Mouse (Mus musculus): Measurements from ENCODE around the gene Phgdh.

The Phgdh gene

DNA sequence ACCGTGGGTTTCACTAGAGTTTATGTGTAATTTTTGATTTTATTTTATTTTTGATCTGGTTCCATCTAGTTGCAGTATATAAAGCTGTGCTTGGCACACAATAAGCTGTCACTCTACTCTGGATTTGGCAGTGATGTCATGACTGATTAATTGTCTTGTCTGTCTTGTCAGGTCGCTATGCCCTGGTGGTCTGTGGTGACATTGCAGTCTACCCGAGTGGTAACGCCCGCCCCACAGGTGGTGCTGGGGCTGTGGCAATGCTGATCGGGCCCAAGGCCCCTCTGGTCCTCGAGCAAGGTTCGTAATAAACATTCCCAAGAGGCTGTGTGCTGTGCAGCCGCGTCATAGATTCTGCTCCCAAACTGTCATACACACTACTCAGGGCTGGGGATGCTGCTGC lies 43.8 kb downstream of the Phgdh start:
- no peak for DNase-seq (ENCODE audit: low spot score)

DNA sequence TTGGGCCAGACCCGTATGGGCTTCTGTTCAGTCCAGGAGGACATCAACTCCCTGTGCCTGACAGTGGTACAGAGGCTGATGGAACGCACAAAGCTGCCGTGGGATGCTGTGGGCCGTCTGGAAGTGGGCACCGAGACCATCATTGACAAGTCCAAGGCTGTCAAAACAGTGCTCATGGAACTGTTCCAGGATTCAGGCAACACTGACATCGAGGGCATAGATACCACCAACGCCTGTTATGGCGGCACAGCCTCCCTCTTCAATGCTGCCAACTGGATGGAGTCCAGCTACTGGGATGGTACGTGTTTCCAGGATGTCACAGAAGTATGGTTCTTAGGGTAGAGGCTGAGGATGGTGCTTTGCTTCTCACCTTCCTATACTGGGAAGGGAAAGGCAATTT lies 48.7 kb downstream of the Phgdh start:
- no peak for DNase-seq (ENCODE audit: low spot score)

DNA sequence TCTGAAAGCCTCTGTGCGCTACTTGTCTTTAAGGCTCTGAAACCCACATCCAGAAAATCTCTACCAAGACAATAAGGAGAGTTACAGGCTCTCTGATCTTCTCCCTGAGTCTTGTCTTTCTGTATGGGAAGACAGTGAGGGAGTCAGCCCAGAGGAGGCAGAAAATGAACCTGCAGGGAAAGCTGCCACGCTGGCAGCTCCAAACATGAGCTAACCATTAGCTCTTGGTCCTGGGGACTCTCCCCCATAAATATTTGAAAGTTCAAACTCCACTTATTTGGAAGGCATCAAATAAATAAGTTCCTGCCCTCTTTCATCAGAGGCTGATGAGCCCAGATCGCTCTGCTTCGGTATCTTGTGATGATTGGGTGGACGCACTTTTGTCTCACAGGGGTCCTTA lies 56.6 kb downstream of the Phgdh start:
- DNase-seq (ENCODE audit: low spot score), result no peak

DNA sequence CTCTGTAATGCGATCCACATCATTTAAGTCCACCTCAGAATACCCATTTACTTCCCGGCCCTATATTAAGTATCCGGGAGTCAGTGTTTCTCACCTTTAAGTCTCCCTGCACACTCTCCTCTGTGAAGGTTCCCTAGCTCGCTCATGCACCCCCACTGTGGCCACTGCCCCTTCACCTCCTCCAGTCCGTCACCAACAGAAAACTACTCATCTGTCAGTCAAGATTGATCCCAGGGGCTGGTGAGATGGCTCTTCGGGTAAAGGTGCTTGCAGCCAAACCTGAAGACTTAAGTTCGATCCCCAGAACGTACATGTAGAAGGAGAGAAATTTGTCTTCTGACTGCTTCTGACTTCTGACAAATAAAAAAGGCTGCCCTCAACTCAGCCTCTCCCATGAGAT lies 57.4 kb downstream of the Phgdh start:
- DNase-seq (ENCODE audit: low spot score), result no peak

DNA sequence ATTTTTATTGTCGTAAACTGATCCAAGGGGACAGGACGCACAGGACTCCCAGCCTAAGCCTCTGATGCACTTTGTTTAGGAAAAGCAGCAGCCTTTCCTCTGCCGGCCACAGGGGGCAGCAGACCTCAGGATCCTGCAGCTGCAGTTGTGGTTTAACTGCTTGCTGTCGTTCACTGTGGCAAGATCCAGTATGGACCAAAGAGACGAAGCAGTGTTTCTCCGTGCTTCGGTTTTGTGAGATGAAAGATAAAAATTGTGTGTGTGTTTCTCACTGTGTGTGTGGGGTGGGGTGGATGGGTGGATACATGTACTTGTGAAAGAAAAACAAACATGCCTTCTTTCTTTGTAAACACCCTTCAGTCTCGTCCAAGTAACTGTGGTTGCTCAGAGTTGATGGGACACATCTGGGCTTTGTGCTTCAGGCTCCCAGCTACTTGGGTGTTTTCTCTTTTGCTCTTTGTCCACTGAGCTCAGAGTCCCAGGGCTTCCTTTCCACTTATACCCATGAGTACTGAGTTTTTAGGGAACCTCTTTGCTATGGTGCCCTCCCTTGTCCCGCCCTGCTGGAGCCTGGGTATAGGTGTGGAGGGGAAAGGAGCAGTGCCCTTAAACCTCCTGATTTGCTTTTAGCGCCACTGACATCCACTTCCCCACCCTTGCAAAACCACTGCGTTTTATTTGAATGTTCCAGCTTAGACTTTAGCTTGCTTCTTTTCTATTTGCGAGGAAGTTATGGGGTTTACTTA lies 58.7 kb downstream of the Phgdh start:
- peak; percentile 85 for DNase-seq (ENCODE audit: low spot score)

DNA sequence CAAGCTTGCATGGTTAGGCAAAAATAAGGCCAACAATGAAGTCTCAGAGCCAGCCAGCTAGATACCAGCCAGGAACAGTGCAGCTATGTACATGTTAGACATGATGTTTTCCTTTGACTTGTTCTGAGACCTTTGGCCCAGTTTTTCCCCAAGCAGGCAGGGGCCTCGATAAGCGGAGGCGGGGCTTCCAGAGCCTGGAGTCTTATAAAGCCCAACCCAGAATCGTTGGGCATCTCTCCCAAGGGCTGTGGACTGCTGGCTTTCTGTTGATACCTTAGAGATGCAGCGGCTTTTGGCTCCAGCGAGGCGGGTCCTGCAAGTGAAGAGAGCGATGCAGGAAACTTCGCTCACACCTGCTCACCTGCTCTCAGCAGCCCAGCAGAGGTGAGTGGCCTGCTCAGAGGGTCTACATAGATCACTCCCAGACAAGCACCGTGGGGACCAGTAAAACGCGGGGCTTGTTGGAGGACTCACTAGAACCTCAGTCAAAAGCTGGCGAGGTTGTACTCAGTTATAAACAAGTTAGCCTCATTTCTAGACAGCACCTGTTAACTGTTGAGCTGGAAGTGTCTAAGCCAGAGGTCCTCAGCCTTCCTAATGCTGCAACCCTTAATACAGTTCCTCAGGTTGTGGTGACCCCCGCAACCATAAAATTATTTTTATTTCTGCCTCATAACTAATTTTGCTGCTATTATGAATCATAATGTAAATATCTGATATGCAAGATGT lies 59.4 kb downstream of the Phgdh start, which contains the start of gene Hmgcs2:
Hmgcs2 (plus strand) TSS at position 232 of the 729 bp plus-strand sequence.
- peak; percentile 23 for DNase-seq (ENCODE audit: low spot score)

DNA sequence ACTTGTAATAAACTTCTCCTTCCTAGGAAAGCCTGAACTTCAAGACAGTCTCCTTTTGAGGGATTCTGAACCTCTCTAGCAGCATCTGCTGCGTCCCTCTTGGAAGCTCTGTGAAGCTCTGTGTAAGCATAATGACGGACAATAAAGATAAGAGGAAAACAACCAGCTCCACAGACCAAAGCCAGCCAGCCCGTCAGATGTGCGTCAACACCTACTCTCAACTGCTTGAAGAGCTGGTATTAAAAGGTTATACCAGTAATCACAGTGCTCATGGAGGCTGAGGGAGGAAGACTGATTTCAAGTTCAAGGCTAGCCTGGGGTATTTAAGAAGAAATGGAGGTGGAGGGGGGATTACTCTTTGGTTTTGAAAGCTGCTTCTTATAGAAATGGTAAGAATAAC lies 60.1 kb downstream of the Phgdh start:
- DNase-seq (ENCODE audit: low spot score), result no peak

DNA sequence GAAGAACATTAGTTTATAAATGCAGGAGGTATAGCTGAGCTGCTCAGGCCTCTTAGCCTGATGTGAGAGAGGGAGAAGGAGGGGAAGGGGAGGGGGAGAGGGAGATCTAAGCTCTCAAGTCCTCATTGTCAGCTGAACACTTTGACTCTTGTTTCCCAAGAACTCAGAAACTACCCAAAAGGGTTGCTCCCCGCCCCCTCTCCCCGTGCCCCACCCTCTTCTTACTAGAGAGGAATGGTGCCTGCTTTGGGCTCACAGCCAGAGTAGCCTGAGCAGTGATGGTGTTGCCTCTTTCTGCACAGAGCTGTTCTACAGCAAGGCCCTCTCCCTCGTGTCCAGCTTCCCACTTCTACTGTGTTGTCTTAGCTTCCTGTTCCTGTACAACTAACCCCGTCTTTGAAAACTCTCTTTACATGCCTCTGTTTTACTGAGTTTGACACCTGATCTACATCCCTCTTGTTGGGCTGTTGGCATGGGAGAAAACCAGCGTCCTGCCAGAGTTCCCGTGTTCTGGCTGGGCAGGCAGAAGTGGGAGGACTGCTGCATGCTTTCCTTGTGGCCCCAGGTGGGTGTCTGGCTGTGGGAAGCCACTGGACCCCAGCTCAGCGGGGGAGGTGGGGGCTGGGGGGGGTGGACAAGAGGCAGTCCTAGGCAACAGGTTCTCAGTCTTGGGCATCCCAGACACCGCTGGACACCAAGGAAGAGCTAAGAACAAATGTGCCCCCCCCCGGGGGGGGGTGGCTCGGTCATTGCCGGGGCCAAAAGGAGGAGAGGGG lies 66.0 kb downstream of the Phgdh start:
- no peak for DNase-seq (ENCODE audit: low spot score)

DNA sequence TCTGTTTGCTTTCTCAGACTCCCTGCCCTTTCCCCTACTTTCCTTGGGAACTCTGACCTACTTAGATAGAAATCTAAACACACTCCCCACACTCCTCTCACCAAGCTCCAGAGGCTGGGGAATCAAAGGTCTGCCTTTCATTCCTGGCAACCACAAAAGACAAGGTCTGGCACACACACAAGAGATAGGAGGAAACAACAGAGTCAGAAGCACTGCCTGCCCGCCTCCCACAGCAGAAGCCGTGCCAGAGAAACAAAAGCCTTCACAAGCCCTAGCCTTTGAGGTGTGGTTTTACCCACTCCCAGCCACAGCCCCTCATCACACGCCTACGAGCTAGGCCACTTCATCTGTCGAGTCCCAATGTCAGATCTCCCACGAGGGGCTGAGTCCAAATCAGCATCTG lies 72.5 kb downstream of the Phgdh start:
- DNase-seq (ENCODE audit: low spot score), result no peak

All from embryo, embryonic 10 days (tissue).